Mouse (Mus musculus) left cerebral cortex, postnatal 10 days (tissue): ENCODE measurements around the gene Elavl3. TPM values are rescaled to one million over a fixed set of nuclear protein-coding genes. Genes with fewer than 3 reads are reported as not detected.
"Not testable (repeated sequence)": the region's sequence is repeated elsewhere in the genome, so short reads cannot be mapped to it uniquely, and the experiment has no call there.

Source experiments
- DNase-seq, 2 experiments: peaks; one replicate each; pipeline ENCODE4 v3.0.0; 2021 to 2022; ENCODE audit warnings: low spot score in 2 of 2, mixed read lengths in 1 of 2; ENCODE audit errors: extremely low spot score in 1 of 2
- intact Hi-C: fragments of 180-260 bp; cut with DNase I; formaldehyde crosslinking; loops from one replicate; pipeline ENCODE4 v1.15.1; 2025
- total RNA-seq, 2 experiments: library from RNA; stranded (reverse); gene quantifications; 2 replicates each; pipeline ENCODE4 v1.2.3; 2021

Gene Elavl3
- total RNA-seq, result 100 to 1,000 TPM; 184 to 210 TPM

GRCm38 (mm10) chr9:22051958-22052254 is at the start of gene Elavl3:
Gene Elavl3, minus strand, starts transcription at chr9:22052023.
- intact Hi-C loops, result no loop called here
- peak; percentile 80 to 89 for DNase-seq

DNA sequence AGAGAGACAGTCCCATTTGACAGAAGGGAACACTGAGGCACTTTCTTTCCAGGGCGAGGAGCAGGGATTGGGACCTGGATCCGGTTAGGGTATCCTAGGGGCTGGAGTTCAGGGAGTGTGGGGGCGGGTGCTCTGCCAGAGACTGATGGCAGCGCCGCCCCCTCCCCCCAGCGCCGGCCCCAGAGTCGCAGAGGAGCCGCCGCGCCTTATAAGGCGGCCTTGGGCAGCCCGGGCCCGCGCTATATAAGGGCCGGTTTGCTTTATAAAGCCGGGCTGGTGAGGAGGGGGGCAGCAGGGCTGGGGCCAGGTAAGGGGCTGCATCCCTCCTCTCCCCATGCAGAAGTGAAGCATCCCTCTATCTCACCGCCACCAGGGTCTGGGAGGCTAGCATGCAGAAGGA is 48.1 kb upstream of the Elavl3 start:
- intact Hi-C loops, result no loop called here
- no peak for DNase-seq

DNA sequence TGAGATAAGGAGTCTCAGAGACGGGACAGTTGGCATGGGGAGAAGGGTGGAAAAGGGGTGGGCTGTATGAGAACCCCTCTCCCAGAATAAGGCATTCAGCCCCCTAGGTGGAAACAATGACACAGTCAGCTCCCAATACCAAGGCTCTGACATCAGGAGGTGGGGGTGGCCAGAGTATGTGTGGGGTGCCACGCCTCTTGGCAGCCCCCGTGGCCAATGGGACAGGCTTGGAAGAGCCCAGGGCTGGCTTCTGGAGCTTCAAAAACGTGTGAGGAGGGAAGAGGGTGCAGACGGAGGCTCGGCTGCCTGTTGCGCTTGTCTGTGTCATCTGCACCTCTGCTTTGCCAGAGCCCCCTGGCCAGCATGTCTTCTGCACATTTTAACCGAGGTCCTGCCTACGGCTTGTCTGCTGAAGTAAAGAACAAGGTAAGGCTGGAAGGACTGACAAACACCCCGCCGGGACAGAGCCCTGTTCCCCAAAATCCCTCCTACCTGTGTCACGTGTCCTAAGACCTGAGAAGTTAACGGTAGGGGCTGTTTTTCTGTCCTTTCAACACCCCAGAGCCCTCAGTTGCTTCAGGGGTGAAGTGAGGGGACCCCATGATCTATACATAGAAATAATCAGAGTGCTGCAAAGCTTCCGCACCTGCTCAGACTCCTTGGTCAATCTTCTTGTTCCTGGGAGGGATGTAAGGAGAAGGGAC is 47.3 kb upstream of the Elavl3 start, which contains the start of gene Cnn1:
Gene Cnn1 (plus strand): TSS at position 224 of the 704 bp plus-strand sequence.
- intact Hi-C loops, result no loop called here
- DNase-seq, result no peak

GRCm38 (mm10) chr9:22095854-22096307 is 44.1 kb upstream of the Elavl3 start:
- intact Hi-C loops, result no loop called here
- DNase-seq, result peak in 1 of 2 experiments; percentile 89

DNA sequence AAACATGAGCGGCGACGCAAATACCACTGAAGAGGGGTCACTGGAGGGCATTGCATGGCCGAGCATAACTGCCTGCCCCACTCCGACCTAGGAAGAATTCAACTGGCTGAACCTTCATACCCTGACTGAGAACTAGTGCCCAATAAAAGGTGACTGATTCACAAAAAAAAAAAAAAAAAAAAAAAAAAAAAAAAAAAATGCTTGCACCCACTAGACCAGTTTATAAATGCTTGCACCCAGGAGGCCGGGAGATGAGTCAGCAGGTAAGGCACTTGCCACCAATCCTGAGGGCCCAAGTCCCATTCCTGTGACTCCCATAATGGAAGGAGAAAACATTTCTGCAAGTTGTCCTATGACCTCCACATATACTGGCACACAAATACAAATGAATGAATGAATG is 40.9 kb upstream of the Elavl3 start:
- DNase-seq, result no peak

GRCm38 (mm10) chr9:22089986-22090385 is 38.2 kb upstream of the Elavl3 start:
- no peak for DNase-seq
- intact Hi-C loops, result no loop called here

More for the DNA sequence above, 40.9 kb upstream of the Elavl3 start:
- intact Hi-C loops, result no loop called here

DNA sequence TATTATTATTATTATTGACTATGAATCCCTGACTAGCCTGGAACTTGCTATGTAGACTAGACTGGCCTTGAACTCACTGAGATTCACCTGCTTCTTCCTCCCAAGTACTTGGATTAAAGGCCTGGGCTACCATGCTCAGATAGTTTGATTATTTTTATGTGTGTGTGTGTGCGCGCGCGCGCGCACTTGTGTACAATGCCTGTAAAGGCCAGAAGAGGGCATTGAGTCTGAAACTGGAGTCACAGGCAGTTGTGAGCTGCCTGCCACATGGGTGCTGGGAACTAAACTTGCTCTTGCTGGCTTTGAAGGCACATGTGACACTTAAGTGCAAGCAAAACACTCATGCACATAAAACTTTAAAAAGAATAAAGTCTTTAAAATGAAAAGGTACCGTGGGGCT is 37.5 kb upstream of the Elavl3 start:
- intact Hi-C loops, result no loop called here
- no peak for DNase-seq

DNA sequence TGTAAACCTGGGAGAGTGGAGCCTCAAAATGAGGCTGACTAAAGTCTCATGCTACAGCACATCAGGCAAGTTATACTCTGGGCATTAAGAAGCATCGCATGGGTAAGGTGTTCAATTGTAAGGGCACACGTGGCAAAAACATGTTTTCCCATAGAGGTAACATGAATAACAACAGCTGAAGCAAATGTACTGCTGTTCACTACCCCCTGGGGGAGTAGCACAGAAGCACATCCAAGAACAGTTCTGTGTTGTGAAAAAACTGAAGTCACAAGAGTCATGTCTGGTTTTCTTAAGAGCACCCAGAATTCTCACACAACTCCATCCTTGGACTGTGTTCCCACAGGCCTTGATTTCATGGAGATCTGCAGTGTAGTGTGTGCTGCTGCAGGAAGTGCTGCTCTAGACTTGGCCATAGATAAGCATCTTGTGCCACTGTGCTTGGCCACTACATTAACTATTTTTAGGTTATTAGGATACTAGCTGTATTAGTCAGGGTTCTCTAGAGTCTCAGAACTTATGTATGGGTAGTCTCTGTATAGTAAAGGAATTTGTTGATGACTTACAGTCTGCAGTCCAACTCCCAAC is 35.3 kb upstream of the Elavl3 start:
- no peak for DNase-seq
- intact Hi-C loops, result no loop called here

GRCm38 (mm10) chr9:22086012-22086411 is 34.2 kb upstream of the Elavl3 start:
- DNase-seq, result no peak
- intact Hi-C loops, result no loop called here

DNA sequence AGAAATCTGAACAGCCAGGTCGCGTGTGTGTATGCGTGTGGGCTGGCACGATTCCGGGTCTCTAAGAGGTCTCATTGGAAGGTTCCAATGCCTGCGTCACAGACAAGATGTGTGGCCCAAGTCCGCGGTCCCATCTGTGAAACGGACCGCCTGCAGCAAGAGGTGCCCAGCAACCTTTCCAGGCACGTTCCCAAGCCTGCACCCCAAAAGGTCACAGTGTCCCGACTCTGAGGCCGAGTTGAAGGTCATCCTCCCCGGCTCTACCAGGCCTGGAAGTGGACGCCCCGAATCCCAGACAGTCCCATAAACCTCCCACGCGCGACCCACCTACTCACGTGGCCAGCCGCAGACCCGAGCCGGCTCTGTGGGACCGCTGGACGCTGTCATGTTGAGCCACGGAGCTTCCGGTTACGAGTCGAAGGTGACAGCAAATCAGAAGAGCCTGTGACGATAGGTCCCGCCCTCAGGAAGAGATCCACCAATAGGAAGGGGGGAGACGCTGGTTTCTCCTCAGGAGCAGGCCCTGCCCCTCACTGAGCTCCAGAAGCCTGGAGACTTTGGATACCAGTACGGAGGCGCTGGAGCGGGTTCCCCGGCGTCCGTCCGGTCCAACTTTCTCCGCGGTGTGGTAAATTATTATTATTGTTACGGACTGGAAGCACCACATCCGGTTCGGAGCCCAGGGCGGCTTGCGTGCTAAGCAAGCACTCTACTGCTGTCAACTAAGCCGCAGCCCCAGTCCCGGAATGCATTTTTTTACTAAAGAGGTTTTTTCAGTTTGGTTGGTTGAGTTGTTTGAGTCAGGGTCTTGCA is 33.4 kb upstream of the Elavl3 start, which contains the start of gene Ecsit:
Gene Ecsit (minus strand): TSS at position 417 of the 813 bp plus-strand sequence.
- peak; percentile 94 to 97 for DNase-seq
- intact Hi-C loops, result no loop called here

- DNase-seq, result no peak
- intact Hi-C loops, result no loop called here
Measured at GRCm38 (mm10) chr9:22084667-22085021, 32.8 kb upstream of the Elavl3 start.

GRCm38 (mm10) chr9:22076223-22076622 is 24.4 kb upstream of the Elavl3 start:
- intact Hi-C loops, result no loop called here
- no peak for DNase-seq

DNA sequence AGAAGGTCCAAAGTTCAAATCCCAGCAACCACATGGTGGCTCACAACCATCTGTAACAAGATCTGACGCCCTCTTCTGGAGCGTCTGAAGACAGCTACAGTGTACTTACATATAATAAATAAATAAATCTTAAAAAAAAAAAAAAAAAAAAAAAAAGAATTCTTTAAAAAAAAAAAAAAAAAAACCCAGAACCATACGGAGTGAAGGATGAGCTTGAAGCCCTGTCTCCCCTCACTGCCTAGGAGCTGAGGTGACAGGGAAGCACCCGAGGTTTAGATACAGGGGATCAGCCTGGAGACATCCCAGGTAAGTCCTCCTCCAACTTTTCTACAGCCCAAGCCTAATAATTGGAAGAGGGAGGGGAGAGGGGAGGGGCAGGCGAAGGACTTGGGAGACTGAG is 24.0 kb upstream of the Elavl3 start:
- intact Hi-C loops, DNase-seq: not testable (repeated sequence)

GRCm38 (mm10) chr9:22072276-22072675 is 20.5 kb upstream of the Elavl3 start:
- intact Hi-C loops, result no loop called here
- peak in 1 of 2 experiments; percentile 48 for DNase-seq

DNA sequence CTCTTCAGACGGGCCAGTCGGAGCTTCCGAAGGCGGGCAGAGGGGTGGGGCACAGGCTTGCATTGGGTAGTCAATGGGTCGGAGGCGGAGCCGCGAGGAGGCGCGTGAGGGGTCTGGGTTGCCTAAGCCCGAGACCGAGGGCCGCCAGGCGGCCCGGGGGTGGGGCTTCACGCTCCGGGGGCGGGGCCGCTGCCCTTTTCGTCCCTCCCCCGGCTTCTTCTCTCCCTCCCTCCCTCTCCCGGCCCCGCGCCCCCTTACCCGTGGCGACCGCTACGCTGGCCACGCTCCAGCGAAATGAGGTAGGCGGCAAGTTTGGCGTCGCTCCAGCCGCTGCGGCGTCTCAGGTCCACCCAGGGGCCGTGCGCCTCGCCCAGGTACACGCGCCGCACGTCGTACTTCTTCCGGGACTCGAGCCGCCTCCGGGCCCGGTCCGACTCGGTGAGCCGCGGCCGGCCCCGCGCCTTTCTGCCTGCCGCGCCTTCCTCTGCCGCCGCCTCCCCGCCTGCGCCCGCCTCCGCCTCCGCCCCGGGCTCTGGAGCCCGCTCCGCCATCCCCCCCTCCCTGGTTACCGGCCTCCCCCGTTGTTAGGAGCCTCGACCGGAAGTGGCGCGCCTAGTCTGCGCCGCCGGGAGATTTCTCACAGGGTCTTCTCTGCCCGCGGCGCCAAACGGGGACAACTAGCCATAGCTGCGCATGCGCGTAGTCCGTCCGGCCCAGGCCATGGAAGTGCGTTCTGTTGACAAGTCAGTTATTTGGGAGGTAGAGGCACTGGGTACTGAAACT is 19.2 kb upstream of the Elavl3 start, which contains the start of the genes Gm49318 and Zfp653:
Gene Gm49318 (minus strand): TSS at position 469 of the 783 bp plus-strand sequence.
Gene Zfp653 (minus strand): TSS at position 586 of the 783 bp plus-strand sequence.
- intact Hi-C loops, result no loop called here
- DNase-seq, result peak; percentile 97 to 99

DNA sequence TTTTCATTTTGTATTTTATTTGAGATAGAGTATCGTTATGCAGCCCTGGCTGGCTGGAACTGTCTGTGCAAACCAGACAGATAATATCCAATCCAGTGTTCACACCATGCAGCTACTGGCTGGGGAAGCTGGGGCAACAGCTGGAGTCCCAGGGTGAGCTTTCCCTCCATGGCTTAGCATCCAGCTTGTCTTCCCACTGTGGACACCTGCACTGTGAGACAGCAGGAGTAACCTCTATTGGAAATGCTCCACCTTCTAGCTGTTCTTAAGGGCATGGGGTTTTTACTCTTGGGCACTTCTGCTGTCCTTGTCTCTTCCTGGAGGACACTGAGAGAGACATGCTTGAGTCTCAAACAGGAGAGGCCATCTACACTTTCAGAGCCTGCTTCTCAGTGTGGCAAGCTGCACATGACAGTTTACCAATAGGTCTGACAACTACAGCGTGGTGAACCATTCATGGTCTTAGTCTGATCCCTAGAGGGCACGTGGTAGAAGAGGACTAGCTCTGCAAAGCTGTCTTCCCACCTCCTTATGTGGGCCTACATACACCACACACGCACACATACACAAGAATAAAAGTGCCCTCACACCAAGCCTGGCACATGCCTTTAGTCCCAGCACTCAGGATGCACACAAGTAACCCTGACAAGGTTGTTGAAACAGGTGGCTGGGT is 18.2 kb upstream of the Elavl3 start:
- intact Hi-C loops, result loop anchor here (5.0 kb wide), 1 partner anchor 72 kb away; no protein-coding TSS in a partner anchor

GRCm38 (mm10) chr9:22067195-22067594 is 15.4 kb upstream of the Elavl3 start:
- DNase-seq, result no peak
- intact Hi-C loops, result loop anchor here (5.0 kb wide), 1 partner anchor 75 kb away; no protein-coding TSS in a partner anchor

More for the DNA sequence above, 18.2 kb upstream of the Elavl3 start:
- DNase-seq, result no peak

GRCm38 (mm10) chr9:22066433-22066832 is 14.6 kb upstream of the Elavl3 start:
- intact Hi-C loops, result loop anchor here (5.0 kb wide), 1 partner anchor 76 kb away; no protein-coding TSS in a partner anchor
- DNase-seq, result peak in 1 of 2 experiments; percentile 66
